Mouse (Mus musculus): ENCODE measurements at regions not wholly inside any gene's neighbourhood (a gene's known extent, or its start where the extent isn't known, plus 50 kb on each side); places are given as distances from the start of the nearest gene placed in this dataset.

GRCm38 (mm10) chr7:129441085-129441617 lies 150.5 kb upstream of the Wdr11 start:
- DNase-seq = no peak

- DNase-seq = no peak
Observed at GRCm38 (mm10) chr7:129469496-129469895, 122.2 kb upstream of the Wdr11 start.

GRCm38 (mm10) chr7:129483736-129484135 lies 107.9 kb upstream of the Wdr11 start:
- peak; percentile 81 for DNase-seq

- DNase-seq = peak; percentile 14
Observed at GRCm38 (mm10) chr7:129506894-129507293, 84.8 kb upstream of the Wdr11 start.

- DNase-seq = no peak
Observed at GRCm38 (mm10) chr7:129509631-129510132, 82.0 kb upstream of the Wdr11 start.

- DNase-seq = no peak
Observed at GRCm38 (mm10) chr7:129514619-129515018, 77.0 kb upstream of the Wdr11 start.

- no peak for DNase-seq
Observed at GRCm38 (mm10) chr7:129524369-129524915, 67.2 kb upstream of the Wdr11 start.

GRCm38 (mm10) chr7:129525985-129526384 lies 65.7 kb upstream of the Wdr11 start:
- no peak for DNase-seq

GRCm38 (mm10) chr7:129528263-129528662 lies 63.4 kb upstream of the Wdr11 start:
- no peak for DNase-seq

- DNase-seq = no peak
Observed at GRCm38 (mm10) chr7:129533366-129533905, 58.2 kb upstream of the Wdr11 start.
